Mouse (Mus musculus) monocyte, adult 2 months (primary cell): ENCODE results near the gene Magee1.
"Not testable (repeated sequence)": the region's sequence is repeated elsewhere in the genome, so short reads cannot be mapped to it uniquely, and the experiment has no call there.

ENCODE experiments used
- DNase-seq, 2 experiments: peaks; one replicate each; pipeline ENCODE4 v3.0.0; 2022; ENCODE audit warnings: low spot score in 2 of 2, low read depth in 1 of 2

Gene Magee1

DNA sequence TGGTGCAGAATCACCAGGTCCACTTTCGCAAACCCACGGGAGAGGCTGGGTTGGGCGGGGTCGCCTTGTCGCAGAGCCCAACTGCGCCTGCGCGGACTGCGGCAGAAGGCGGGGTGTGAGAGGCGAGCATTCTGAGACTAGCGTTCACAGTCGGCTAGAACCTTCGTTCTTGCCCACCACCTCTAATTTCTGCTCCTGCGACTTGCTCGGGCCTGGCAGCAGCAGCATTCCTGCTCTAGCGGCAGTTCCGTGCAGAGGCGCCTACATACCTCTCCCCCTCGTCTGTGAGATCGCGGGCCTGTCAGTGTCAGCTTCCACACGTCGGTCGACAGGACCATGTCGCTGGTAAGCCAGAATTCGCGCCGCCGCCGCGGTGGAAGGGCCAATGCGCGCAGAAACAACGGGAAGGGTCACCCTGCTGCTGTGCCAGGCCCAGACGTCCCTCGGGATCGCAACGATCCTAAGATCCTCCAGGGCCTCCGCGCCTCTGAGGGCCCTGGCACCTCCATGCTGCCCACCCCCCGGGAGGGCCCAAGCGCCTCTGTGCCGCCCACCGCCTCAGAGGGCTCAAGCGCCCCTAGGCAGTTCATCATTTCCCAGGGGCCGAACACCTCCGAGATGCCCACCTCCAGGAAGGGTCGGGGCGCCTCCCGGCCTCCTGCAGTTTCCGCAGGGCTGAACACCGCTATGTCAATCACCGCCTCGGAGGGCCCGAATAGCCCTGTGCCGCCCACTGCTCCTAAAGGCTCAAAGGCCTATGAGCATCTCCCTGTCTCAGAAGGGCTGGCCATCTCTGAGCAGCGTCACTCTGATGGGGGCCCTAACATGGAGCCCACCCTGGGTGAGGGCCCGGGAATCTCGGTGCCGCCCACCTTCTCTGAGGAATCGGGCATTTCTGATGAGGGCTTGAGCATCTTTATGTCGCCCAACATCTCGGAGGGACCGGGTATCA is at the start of gene Magee1:
Gene Magee1 (plus strand): TSS at position 104 of the 952 bp plus-strand sequence.
- DNase-seq: peak; percentile 5 to 29

- no peak for DNase-seq
Observed at GRCm38 (mm10) chrX:105079151-105079550, 41.0 kb upstream of the Magee1 start.

DNA sequence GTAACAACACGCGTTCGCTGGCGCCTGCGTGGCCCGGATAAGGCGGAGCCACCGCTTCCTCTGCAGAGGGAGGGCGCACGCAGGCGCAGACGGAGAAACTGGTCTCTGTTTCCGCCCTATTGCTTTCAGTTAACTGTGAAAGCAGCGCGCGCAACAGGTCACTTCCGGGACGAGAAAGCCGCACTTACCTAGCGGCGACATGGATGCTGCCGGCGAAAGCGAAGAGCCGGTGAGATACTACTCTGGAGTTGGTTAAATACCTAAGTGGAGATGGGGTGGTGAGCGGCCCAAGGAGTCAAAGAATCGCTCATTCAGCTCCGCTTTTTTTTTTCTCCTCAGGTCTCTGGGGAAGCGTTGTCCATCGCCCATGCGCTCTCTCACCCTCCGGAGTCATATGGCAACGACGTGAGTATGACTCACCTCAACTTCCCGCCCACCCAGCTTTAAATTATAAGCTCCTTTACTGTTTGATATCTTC is 40.5 kb upstream of the Magee1 start, which contains the start of gene Pbdc1:
Gene Pbdc1 (plus strand): TSS at position 142 of the 478 bp plus-strand sequence.
- peak; percentile 73 to 89 for DNase-seq

DNA sequence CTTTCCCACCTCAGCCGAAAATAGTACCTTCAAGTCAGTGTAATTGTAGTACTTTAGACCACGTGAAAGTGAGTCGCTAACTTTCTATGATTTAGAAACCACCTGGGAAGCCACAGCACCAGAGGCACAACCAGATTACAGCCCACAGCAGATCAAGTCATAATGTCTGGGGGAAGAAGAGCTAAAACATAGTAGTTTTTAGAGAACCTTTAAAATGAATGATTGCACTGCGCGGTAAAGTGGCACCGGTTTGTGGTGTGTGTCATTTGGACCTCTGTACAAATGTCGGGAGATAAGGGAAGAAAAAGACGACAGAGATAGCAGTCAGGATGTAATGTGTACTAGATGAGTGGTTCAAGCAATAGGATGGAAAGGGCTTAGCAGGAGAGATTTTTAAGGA is 40.1 kb upstream of the Magee1 start:
- no peak for DNase-seq

DNA sequence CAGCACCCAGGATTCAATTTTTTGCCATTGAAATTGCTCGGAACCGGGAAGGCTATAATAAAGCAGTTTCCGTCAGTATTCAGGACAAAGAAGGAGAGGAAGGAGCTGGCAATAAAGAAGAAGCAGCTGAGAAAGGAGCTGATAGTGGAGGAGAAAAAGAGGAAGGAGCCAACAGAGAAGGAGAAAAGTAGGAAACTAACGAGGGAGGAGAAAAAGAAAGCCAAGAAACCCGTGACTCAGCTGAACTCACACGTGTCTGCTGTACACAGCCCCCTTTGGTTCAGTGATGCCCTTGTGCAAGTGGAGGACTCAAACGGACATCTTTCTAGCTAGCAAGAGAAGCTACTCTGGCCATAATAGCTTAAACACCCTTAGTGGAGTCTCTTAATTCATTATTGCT is 37.2 kb upstream of the Magee1 start:
- DNase-seq: not testable (repeated sequence)

- DNase-seq: no peak
Observed at GRCm38 (mm10) chrX:105104175-105104574, 16.0 kb upstream of the Magee1 start.

DNA sequence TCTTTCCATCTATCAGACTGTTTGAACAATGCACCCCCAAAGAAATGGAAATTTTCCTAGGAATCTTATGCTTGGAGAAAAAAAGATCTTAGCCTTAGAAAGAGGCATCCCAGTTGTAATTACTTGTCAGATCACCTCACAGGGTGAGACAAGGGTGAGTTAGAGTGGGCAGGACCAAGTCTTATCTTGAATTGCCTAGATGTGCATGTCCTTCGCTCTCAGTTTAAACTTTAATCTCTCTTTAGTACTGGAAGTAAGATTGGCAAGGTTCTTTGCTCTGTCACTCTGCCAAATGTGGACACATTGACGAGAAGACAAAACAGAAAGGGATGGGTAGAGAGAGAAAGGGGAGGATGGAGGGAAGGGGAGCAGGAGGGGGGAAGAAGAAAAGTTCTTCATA is 5.2 kb upstream of the Magee1 start:
- no peak for DNase-seq

- DNase-seq: peak in 1 of 2 experiments; percentile 24
Observed at GRCm38 (mm10) chrX:105121227-105121865, 1.2 kb downstream of the Magee1 start.

DNA sequence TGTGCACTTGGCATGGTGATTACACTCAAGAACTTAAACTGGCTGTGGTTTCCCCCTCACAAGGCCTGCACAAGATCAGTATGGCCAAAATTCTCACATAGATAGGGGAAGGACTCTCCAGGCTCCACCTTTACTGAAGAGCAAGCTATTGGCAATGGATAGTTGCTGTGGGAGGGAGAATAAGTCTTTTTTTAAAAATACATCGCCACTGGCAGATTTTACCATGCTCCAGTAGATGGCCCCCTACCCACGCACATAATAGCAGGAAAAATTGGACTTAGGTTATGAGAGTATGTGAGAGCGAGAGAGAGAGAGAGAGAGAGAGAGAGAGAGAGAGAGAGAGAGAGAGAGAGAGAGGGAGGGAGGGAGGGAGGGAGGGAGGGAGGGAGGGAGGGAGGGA is 4.7 kb downstream of the Magee1 start:
- no peak for DNase-seq

DNA sequence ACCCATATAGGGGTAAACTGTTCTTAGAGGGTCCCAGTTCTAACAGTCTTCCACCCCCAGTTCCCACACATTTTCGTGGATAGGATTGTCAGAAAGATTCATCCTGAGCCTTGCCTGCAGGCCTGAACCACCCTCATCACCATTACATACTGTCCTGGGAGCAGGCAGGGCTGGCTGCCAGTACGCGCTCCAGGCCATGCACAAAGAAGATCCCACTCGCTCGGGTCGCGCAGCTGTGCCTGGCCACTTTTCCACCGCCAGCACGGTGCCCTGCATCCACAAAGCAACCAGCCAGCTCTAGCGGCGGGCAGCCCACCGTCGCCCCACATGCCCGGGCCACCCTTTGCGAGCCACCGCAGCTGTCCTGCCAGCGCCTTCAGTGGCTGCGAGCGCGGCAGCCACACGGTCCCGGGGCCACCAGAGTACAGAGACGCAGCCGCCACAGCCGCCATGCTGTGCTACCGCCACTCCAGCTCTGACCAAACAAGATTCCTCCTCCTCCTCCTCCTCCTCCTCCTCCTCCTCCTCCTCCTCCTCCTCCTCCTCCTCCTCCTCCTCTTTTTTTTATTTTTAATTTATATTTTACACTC is 31.8 kb downstream of the Magee1 start:
- DNase-seq: no peak

- DNase-seq: not testable (repeated sequence)
Observed at GRCm38 (mm10) chrX:105165007-105165406, 44.8 kb downstream of the Magee1 start.

DNA sequence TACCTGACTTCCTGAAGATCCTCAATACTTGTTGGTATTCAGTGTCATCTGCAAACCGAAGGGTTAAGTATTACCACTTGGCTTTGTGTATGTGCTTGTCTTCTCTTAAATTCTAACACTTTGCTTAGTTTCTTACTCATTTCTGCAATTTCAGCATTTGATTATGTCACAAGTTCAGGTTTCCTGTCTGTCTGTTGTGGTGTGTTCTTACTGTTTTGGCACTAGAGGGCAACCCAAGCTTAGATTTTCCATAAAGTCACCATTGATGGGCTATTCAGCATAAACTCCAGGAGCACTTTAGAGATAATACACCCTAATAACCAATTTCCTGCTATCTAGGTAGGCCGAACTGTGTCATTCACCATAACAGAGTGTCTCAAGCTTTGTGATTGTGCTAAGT is 47.0 kb downstream of the Magee1 start:
- no peak for DNase-seq
